Comparison of ENCODE assay signal across 24 mouse cellular contexts in genomic region chr1:120247351-120247750, GRCm38 (mm10). TPM values are rescaled to one million over a fixed set of nuclear protein-coding genes. Genes with fewer than 3 reads are reported as not detected.
DNase-seq lines count a peak whose midpoint lies in the region.
"Had no signal": no experiment of that assay in that cellular context is flagged by ENCODE, and none has a peak within 500 bp of the region (broad histone marks: within the 10 kb centered on the region; RNA-seq: fewer than 3 reads in every experiment).

No protein-coding gene starts in this region.

- no peaks in the 10 kb centered on the region; the same call in 1 of the 2 replicates for H3K79me2 ChIP-seq in macrophage (ENCODE audit: inconsistent target)

- peaks cover 11% of the 10 kb centered on the region; the same call in 1 of the 2 replicates for H3K36me3 ChIP-seq in macrophage (ENCODE audit: inconsistent target)
- H3K36me3 ChIP-seq: embryonic facial prominence, embryonic 10.5 days; embryonic facial prominence, embryonic 15.5 days; forebrain, embryonic 12.5 days; midbrain, embryonic 10.5 days; neural tube, embryonic 12.5 days had no signal

- 90% methylated on average over 3 of the region's 3 CpGs for WGBS in macrophage (ENCODE audit: missing documents)

- no peak overlapping the region for H3K4me3 ChIP-seq in macrophage (ENCODE audit: inconsistent target)
- H3K4me3 ChIP-seq: embryonic facial prominence, embryonic 10.5 days; embryonic facial prominence, embryonic 15.5 days; forebrain, embryonic 12.5 days; heart, embryonic 12.5 days; liver, embryonic 15.5 days; midbrain, embryonic 10.5 days; myocyte; neural tube, embryonic 12.5 days had no signal

- H3K27ac ChIP-seq in macrophage = 0 out of 2 replicates have a peak overlapping the region, but pooled peaks have one; percentile 8
- H3K27ac ChIP-seq: embryonic facial prominence, embryonic 10.5 days; embryonic facial prominence, embryonic 15.5 days; forebrain, embryonic 12.5 days; hindbrain, embryonic 14.5 days; liver, embryonic 15.5 days; midbrain, embryonic 10.5 days; neural tube, embryonic 12.5 days; stomach, postnatal 0 days had no signal

- intact Hi-C loops in left cerebral cortex, postnatal 14 days (cut with DNase I) = no loop called here

- peak; percentile 90 for DNase-seq in heart, adult 11 months
- no peak for DNase-seq in heart, adult 8-10 months (ENCODE audit: low spot score)
- peak; percentile 52 for DNase-seq in retina, adult 2 months (ENCODE audit: low read depth, low spot score)
- DNase-seq in retina, embryonic 14.5 days (ENCODE audit: low spot score) = no peak
- no peak for DNase-seq in cerebellum, adult 8-10 months
- DNase-seq in left cerebral cortex, postnatal 14 days (ENCODE audit: low spot score in 2 of 2) = no peak
- DNase-seq: B cell, adult 2 months; forebrain, postnatal 0 days; left cerebral cortex, postnatal 4 days; liver; right cerebral cortex, postnatal 4 days; thymus, adult 18-20 months; thymus, postnatal 36 days had no signal

RNA-seq across cellular contexts. Expression of gene Steap3, which starts 25.2 kb away (rescaled TPM):
- 10 to 100 TPM; 25.3 to 29.5 (median 28.3) TPM for total RNA-seq in heart, adult 8-10 months (2022)
- total RNA-seq in macrophage (2018; cell fraction: chromatin; rRNA removed) = 10 to 100 TPM in 16 of 26 experiments, 1 to 10 TPM in 10; 2.0 to 49.3 (median 15.3) TPM
- 10 to 100 TPM; 20.7 to 52.8 (median 31.3) TPM for total RNA-seq in macrophage (2018; cell fraction: cytosol; rRNA removed)
- 10 to 100 TPM in 25 of 26 experiments, 1 to 10 TPM in 1; 4.7 to 54.2 (median 27.9) TPM for total RNA-seq in macrophage (2018; cell fraction: nucleus; rRNA removed)
- 26.5 to 41.9 TPM (median 39.9 TPM) in 3 replicates for polyA plus RNA-seq in macrophage (2018)
- 1 to 10 TPM; 7.1 to 7.4 TPM for total RNA-seq in left cerebral cortex, postnatal 14 days (2021)

Comparison
In these comparisons a context has a peak if more than half of its experiments do, and no peak if none do; other contexts are left out.
1. DNase-seq: peak in heart, adult 11 months (single experiment) and retina, adult 2 months (single experiment); none in heart, adult 8-10 months (single experiment), retina, embryonic 14.5 days (single experiment), cerebellum, adult 8-10 months (single experiment) and left cerebral cortex, postnatal 14 days (0 of 2).